Mouse (Mus musculus) forebrain, embryonic 16.5 days (tissue): ENCODE results near the gene Sorl1. TPM values are rescaled to one million over a fixed set of nuclear protein-coding genes. Genes with fewer than 3 reads are reported as not detected.

Experiments
- ATAC-seq: fragments of 200-750 bp; cut with Nextera tagmentation; 2 replicates; pipeline ENCODE4 v1.8.0; 2017; ENCODE audit warnings: mild to moderate bottlenecking, moderate library complexity
- H3K27ac ChIP-seq: fragments of 300-500 bp; sonication (generic); 2 replicates; pipeline ENCODE4 v1.5.1; 2014; ENCODE audit warnings: low read length, control low read depth
- H3K27me3 ChIP-seq: fragments of 300-500 bp; sonication (generic); replicated peaks from 2 replicates; pipeline ENCODE4 v1.6.1; 2014; ENCODE audit warnings: low read length; ENCODE audit not compliant: control insufficient read depth, insufficient read depth
- H3K36me3 ChIP-seq: fragments of 300-500 bp; sonication (generic); 2 replicates; pipeline ENCODE4 v1.6.1; 2014; ENCODE audit not compliant: control insufficient read depth, insufficient read depth
- H3K4me1 ChIP-seq: fragments of 300-500 bp; sonication (generic); replicated peaks from 2 replicates; pipeline ENCODE4 v1.6.1; 2014; ENCODE audit warnings: low read length; ENCODE audit not compliant: control insufficient read depth, insufficient read depth
- H3K4me2 ChIP-seq: fragments of 300-500 bp; sonication (generic); 2 replicates; pipeline ENCODE4 v1.6.1; 2014; ENCODE audit warnings: mild to moderate bottlenecking, low read length, control low read depth
- H3K4me3 ChIP-seq: fragments of 300-500 bp; sonication (generic); replicated peaks from 2 replicates; pipeline ENCODE4 v1.5.1; 2014; ENCODE audit warnings: mild to moderate bottlenecking, low read length, control low read depth
- H3K9ac ChIP-seq: fragments of 300-500 bp; sonication (generic); replicated peaks from 2 replicates; pipeline ENCODE4 v1.6.1; 2014; ENCODE audit warnings: low read depth, low read length, control low read depth
- H3K9me3 ChIP-seq: fragments of 300-500 bp; sonication (generic); 2 replicates; pipeline ENCODE4 v1.6.1; 2016; ENCODE audit warnings: low read length; ENCODE audit not compliant: control insufficient read depth
- WGBS: fragments of 180-500 bp; shearing (Covaris S2); extraction: QIAGEN DNeasy Blood & Tissue Kit; methylation state at CpG from one replicate; pipeline ENCODE4 v1.1.7; 2014; 5-methylcytosine and 5-hydroxymethylcytosine counted together
- polyA plus RNA-seq: library from polyadenylated mRNA; unstranded; fragments of >200 nt; fragmentation: Nextera tagmentation; extraction: Ambion mirVana; gene quantifications from 2 replicates; pipeline ENCODE4 v1.2.1, GENCODE M21; 2015

The Sorl1 gene
- polyA plus RNA-seq, 1 experiment from 2014 or later: 14.6 TPM

GRCm38 (mm10) chr9:42100618-42101210 is 23.4 kb downstream of the Sorl1 start:
- ATAC-seq: no peak
- WGBS: 41% methylated on average over 9 of the region's 9 CpGs
- H3K9me3 ChIP-seq: no peaks in the 10 kb centered on the region
- H3K4me1 ChIP-seq: 0 out of 2 replicates have a peak, but pooled peaks cover 10% of the 10 kb centered on the region
- no peaks in the 10 kb centered on the region for H3K27me3 ChIP-seq
- H3K36me3 ChIP-seq: no peaks in the 10 kb centered on the region
- no peak overlapping the region for H3K4me2 ChIP-seq
- H3K9ac ChIP-seq: no peak overlapping the region
- H3K27ac ChIP-seq: no peak overlapping the region
- no peak overlapping the region for H3K4me3 ChIP-seq

- ATAC-seq: no peak
- 86% methylated on average over 5 of the region's 5 CpGs for WGBS
- no peak overlapping the region for H3K9ac ChIP-seq
- H3K9me3 ChIP-seq: no peaks in the 10 kb centered on the region
- H3K4me3 ChIP-seq: no peak overlapping the region
- no peak overlapping the region for H3K4me2 ChIP-seq
- H3K27me3 ChIP-seq: no peaks in the 10 kb centered on the region
- H3K36me3 ChIP-seq: no peaks in the 10 kb centered on the region
- no peak overlapping the region for H3K27ac ChIP-seq
- H3K4me1 ChIP-seq: peaks cover 15% of the 10 kb centered on the region; the same call in 1 of the 2 replicates
These were observed 25.5 kb downstream of the Sorl1 start for GRCm38 (mm10) chr9:42098474-42099121.

GRCm38 (mm10) chr9:42097731-42098473 is 26.2 kb downstream of the Sorl1 start:
- Histone ChIP-seq H3K36me3 (no peaks in the 10 kb centered on the region), H3K4me1 (peaks cover 15% of the 10 kb centered on the region; the same call in 1 of the 2 replicates), H3K9ac (no peak overlapping the region), H3K4me2 (no peak overlapping the region), H3K27me3 (no peaks in the 10 kb centered on the region), H3K4me3 (no peak overlapping the region), H3K27ac (no peak overlapping the region), H3K9me3 (no peaks in the 10 kb centered on the region)
- WGBS: 94% methylated on average over 8 of the region's 8 CpGs
- no peak for ATAC-seq

GRCm38 (mm10) chr9:42097006-42097730 is 26.9 kb downstream of the Sorl1 start:
- 94% methylated on average over 7 of the region's 7 CpGs for WGBS
- no peaks in the 10 kb centered on the region for H3K27me3 ChIP-seq

GRCm38 (mm10) chr9:42094752-42095151 is 29.3 kb downstream of the Sorl1 start:
- no peaks in the 10 kb centered on the region for H3K9me3 ChIP-seq
- WGBS: 36% methylated on average over 11 of the region's 11 CpGs

More at GRCm38 (mm10) chr9:42097006-42097730, 26.9 kb downstream of the Sorl1 start:
- H3K4me3 ChIP-seq: no peak overlapping the region
- no peak overlapping the region for H3K27ac ChIP-seq
- peaks cover 15% of the 10 kb centered on the region; the same call in 1 of the 2 replicates for H3K4me1 ChIP-seq
- ATAC-seq: no peak
- H3K9me3 ChIP-seq: no peaks in the 10 kb centered on the region
- H3K4me2 ChIP-seq: no peak overlapping the region
- H3K36me3 ChIP-seq: no peaks in the 10 kb centered on the region
- no peak overlapping the region for H3K9ac ChIP-seq

GRCm38 (mm10) chr9:42094028-42094551 is 30.0 kb downstream of the Sorl1 start:
- Histone ChIP-seq H3K27me3 (no peaks in the 10 kb centered on the region), H3K4me3 (no peak overlapping the region), H3K36me3 (no peaks in the 10 kb centered on the region; the same call in 1 of the 2 replicates), H3K9me3 (no peaks in the 10 kb centered on the region), H3K9ac (no peak overlapping the region), H3K4me2 (no peak overlapping the region), H3K27ac (no peak overlapping the region), H3K4me1 (peaks cover 6% of the 10 kb centered on the region; the same call in 1 of the 2 replicates)
- ATAC-seq: no peak
- WGBS: 82% methylated on average over 7 of the region's 7 CpGs

More at GRCm38 (mm10) chr9:42094752-42095151, 29.3 kb downstream of the Sorl1 start:
- H3K9ac ChIP-seq: no peak overlapping the region
- H3K4me3 ChIP-seq: no peak overlapping the region
- no peak; the same call in 1 of the 2 replicates for ATAC-seq
- H3K36me3 ChIP-seq: no peaks in the 10 kb centered on the region; the same call in 1 of the 2 replicates
- no peaks in the 10 kb centered on the region for H3K27me3 ChIP-seq
- peaks cover 6% of the 10 kb centered on the region; the same call in 1 of the 2 replicates for H3K4me1 ChIP-seq
- H3K4me2 ChIP-seq: no peak overlapping the region
- H3K27ac ChIP-seq: no peak overlapping the region

GRCm38 (mm10) chr9:42092749-42093148 is 31.3 kb downstream of the Sorl1 start:
- H3K4me3 ChIP-seq: no peak overlapping the region
- H3K27ac ChIP-seq: no peak overlapping the region
- no peak overlapping the region for H3K9ac ChIP-seq
- WGBS: 93% methylated on average over 2 of the region's 2 CpGs
- no peak for ATAC-seq
- H3K27me3 ChIP-seq: no peaks in the 10 kb centered on the region
- H3K36me3 ChIP-seq: no peaks in the 10 kb centered on the region; the same call in 1 of the 2 replicates
- no peak overlapping the region for H3K4me2 ChIP-seq
- peaks cover 6% of the 10 kb centered on the region; the same call in 1 of the 2 replicates for H3K4me1 ChIP-seq
- H3K9me3 ChIP-seq: no peaks in the 10 kb centered on the region

- ATAC-seq: no peak
- Histone ChIP-seq H3K27ac (no peak overlapping the region), H3K4me3 (no peak overlapping the region), H3K9ac (no peak overlapping the region), H3K4me2 (no peak overlapping the region), H3K36me3 (no peaks in the 10 kb centered on the region; the same call in 1 of the 2 replicates), H3K27me3 (no peaks in the 10 kb centered on the region), H3K9me3 (no peaks in the 10 kb centered on the region), H3K4me1 (peaks cover 6% of the 10 kb centered on the region; the same call in 1 of the 2 replicates)
- WGBS: 94% methylated on average over 4 of the region's 4 CpGs
These were observed 32.5 kb downstream of the Sorl1 start for GRCm38 (mm10) chr9:42091561-42091960.
